ENCODE assay signal across 24 mouse cellular contexts in the genomic region with DNA sequence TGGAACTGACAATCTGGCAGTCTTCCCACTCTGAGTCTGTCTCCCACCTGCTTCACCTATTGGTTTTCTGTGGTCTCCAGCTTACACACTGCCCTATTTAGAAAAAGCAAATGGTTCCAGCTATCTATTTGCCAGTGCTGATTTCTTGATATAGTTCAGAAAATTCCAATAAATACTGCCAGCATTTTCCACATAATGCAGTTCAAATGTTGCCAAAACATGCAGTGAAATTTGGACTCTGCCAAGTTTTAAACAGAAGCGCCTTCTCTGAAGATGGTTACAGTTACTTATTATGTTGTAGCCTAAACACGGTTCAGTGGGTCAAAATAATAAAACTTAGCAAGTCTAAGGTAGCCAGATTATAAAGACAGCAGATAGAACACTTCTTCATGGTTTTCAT.
DNase-seq lines count a peak whose midpoint lies in the region; ATAC-seq and TF ChIP-seq lines count a peak whose summit lies in the region.
"Had no signal": no experiment of that assay in that cellular context is flagged by ENCODE, and none has a peak within 500 bp of the region (broad histone marks: within the 10 kb centered on the region; RNA-seq: fewer than 3 reads in every experiment).

No protein-coding gene starts in this region.

- no peaks in the 10 kb centered on the region for H3K27me3 ChIP-seq in hindbrain, postnatal 0 days (ENCODE audit: insufficient read depth, low read length)
- H3K27me3 ChIP-seq in hindbrain, embryonic 11.5 days (ENCODE audit: control insufficient read depth, insufficient read depth, low read length): no peaks in the 10 kb centered on the region
- H3K27me3 ChIP-seq in liver, adult 2 months (ENCODE audit: control insufficient read depth, insufficient read depth, low read length): no peaks in the 10 kb centered on the region
- no peaks in the 10 kb centered on the region for H3K27me3 ChIP-seq in liver, embryonic 11.5 days (replicated peaks; ENCODE audit: control insufficient read depth, insufficient read depth, low read length)
- H3K27me3 ChIP-seq: embryonic facial prominence, embryonic 15.5 days; forebrain, embryonic 15.5 days; hindbrain, embryonic 15.5 days; Patski had no signal

- no peak overlapping the region for H3K9ac ChIP-seq in hindbrain, postnatal 0 days (replicated peaks; ENCODE audit: low read length)
- no peak overlapping the region for H3K9ac ChIP-seq in hindbrain, embryonic 11.5 days (ENCODE audit: low read depth, low read length)
- H3K9ac ChIP-seq in liver, adult 2 months (ENCODE audit: low read depth, low read length): no peak overlapping the region
- H3K9ac ChIP-seq in liver, embryonic 11.5 days (ENCODE audit: low read depth, low read length): no peak overlapping the region
- H3K9ac ChIP-seq: embryonic facial prominence, embryonic 15.5 days; forebrain, embryonic 15.5 days; hindbrain, embryonic 15.5 days had no signal

- H3K9me3 ChIP-seq in hindbrain, postnatal 0 days (ENCODE audit: low read length): no peaks in the 10 kb centered on the region
- H3K9me3 ChIP-seq in hindbrain, embryonic 11.5 days (ENCODE audit: control insufficient read depth, low read length): no peaks in the 10 kb centered on the region
- H3K9me3 ChIP-seq in liver, embryonic 11.5 days (ENCODE audit: control insufficient read depth, low read length): no peaks in the 10 kb centered on the region
- H3K9me3 ChIP-seq: embryonic facial prominence, embryonic 15.5 days; forebrain, embryonic 10.5 days; forebrain, embryonic 15.5 days; heart, embryonic 10.5 days; hindbrain, embryonic 15.5 days had no signal

- 50% methylated on average over 2 of the region's 2 CpGs for WGBS in hindbrain, postnatal 0 days
- 90% methylated on average over 2 of the region's 2 CpGs for WGBS in hindbrain, embryonic 11.5 days
- WGBS in liver, adult 2 months: 42% methylated on average over 2 of the region's 2 CpGs
- 73% methylated on average over 2 of the region's 2 CpGs for WGBS in liver, embryonic 11.5 days

- no peaks in the 10 kb centered on the region for H3K79me2 ChIP-seq in liver, adult 2 months (ENCODE audit: control insufficient read depth, insufficient read depth, low read length)

- TF ChIP-seq CTCF in hindbrain, postnatal 0 days (IDR thresholded peaks at IDR 0.05; ENCODE audit: low read depth): no peak
- no peak for TF ChIP-seq CTCF in liver, adult 2 months (IDR thresholded peaks at IDR 0.05; ENCODE audit: low read depth, low read length)

- no peaks in the 10 kb centered on the region for H3K36me3 ChIP-seq in hindbrain, postnatal 0 days (ENCODE audit: insufficient read depth, low read length)
- no peaks in the 10 kb centered on the region for H3K36me3 ChIP-seq in hindbrain, embryonic 11.5 days (ENCODE audit: control insufficient read depth, insufficient read depth, low read length)
- no peaks in the 10 kb centered on the region for H3K36me3 ChIP-seq in liver, adult 2 months (ENCODE audit: control insufficient read depth, insufficient read depth, low read length)
- H3K36me3 ChIP-seq in liver, embryonic 11.5 days (ENCODE audit: control insufficient read depth, insufficient read depth, low read length): no peaks in the 10 kb centered on the region
- H3K36me3 ChIP-seq: embryonic facial prominence, embryonic 15.5 days; forebrain, embryonic 10.5 days; forebrain, embryonic 15.5 days; G1E; heart, embryonic 10.5 days; hindbrain, embryonic 15.5 days had no signal

- no peak for ATAC-seq in hindbrain, postnatal 0 days
- ATAC-seq in hindbrain, embryonic 11.5 days (ENCODE audit: low FRiP score): no peak
- ATAC-seq in liver, embryonic 11.5 days (replicated peaks; ENCODE audit: low FRiP score): no peak
- ATAC-seq: activated CD4-positive, CD25-positive, alpha-beta regulatory T cell, adult 4 months; CD4-positive, CD25-positive, alpha-beta regulatory T cell, adult 4 months; forebrain, embryonic 15.5 days; Patski had no signal

- TF ChIP-seq POLR2A in liver, adult 2 months (IDR thresholded peaks at IDR 0.05; ENCODE audit: extremely low read depth, insufficient read depth, low read length): no peak

- no peak overlapping the region for H3K27ac ChIP-seq in hindbrain, postnatal 0 days
- no peak overlapping the region for H3K27ac ChIP-seq in hindbrain, embryonic 11.5 days (ENCODE audit: low read depth, low read length)
- H3K27ac ChIP-seq in liver, adult 2 months (replicated peaks; ENCODE audit: insufficient read depth, low read depth, low read length): no peak overlapping the region
- H3K27ac ChIP-seq in liver, embryonic 11.5 days (ENCODE audit: low read depth, low read length): no peak overlapping the region
- H3K27ac ChIP-seq: embryonic facial prominence, embryonic 15.5 days; forebrain, embryonic 10.5 days; forebrain, embryonic 15.5 days; heart, embryonic 10.5 days; hindbrain, embryonic 15.5 days had no signal

- no peak overlapping the region for H3K4me2 ChIP-seq in hindbrain, postnatal 0 days (ENCODE audit: low read depth, low read length)
- no peak overlapping the region for H3K4me2 ChIP-seq in hindbrain, embryonic 11.5 days (replicated peaks; ENCODE audit: low read depth, low read length)
- no peak overlapping the region for H3K4me2 ChIP-seq in liver, embryonic 11.5 days
- H3K4me2 ChIP-seq: embryonic facial prominence, embryonic 15.5 days; forebrain, embryonic 15.5 days; hindbrain, embryonic 15.5 days had no signal

- DNase-seq in cerebellum, postnatal 10 days: peak; percentile 25 to 29
- no peak for DNase-seq in cerebellum, adult 11 months
- DNase-seq in hindbrain, postnatal 0 days (ENCODE audit: low spot score): peak; percentile 43
- DNase-seq in hindbrain, embryonic 11.5 days (ENCODE audit: low spot score): no peak
- peak; percentile 12 for DNase-seq in liver, adult 2 months (ENCODE audit: extremely low read depth, low read depth, low spot score)
- no peak for DNase-seq in liver, embryonic 11.5 days (ENCODE audit: low spot score)
- no peak for DNase-seq in right cerebral cortex, postnatal 25 days
- DNase-seq: adrenal gland, postnatal 14 days; B cell, adult 2 months; cerebellum, adult 8-10 months; cerebellum, postnatal 25 days; gastrocnemius, postnatal 10 days; heart, adult 18-20 months; heart, postnatal 10 days had no signal

- H3K4me1 ChIP-seq in hindbrain, postnatal 0 days (ENCODE audit: insufficient read depth, low read length): no peaks in the 10 kb centered on the region
- no peaks in the 10 kb centered on the region for H3K4me1 ChIP-seq in hindbrain, embryonic 11.5 days (replicated peaks; ENCODE audit: control insufficient read depth, insufficient read depth, low read length)
- no peaks in the 10 kb centered on the region for H3K4me1 ChIP-seq in liver, adult 2 months (ENCODE audit: control insufficient read depth, insufficient read depth, low read length)
- no peaks in the 10 kb centered on the region for H3K4me1 ChIP-seq in liver, embryonic 11.5 days (replicated peaks; ENCODE audit: control insufficient read depth, insufficient read depth, low read length)
- H3K4me1 ChIP-seq: embryonic facial prominence, embryonic 15.5 days; forebrain, embryonic 10.5 days; forebrain, embryonic 15.5 days; heart, embryonic 10.5 days; hindbrain, embryonic 15.5 days had no signal

- no peak overlapping the region for H3K4me3 ChIP-seq in hindbrain, postnatal 0 days (ENCODE audit: low read length)
- H3K4me3 ChIP-seq in hindbrain, embryonic 11.5 days (ENCODE audit: low read depth, low read length): no peak overlapping the region
- no peak overlapping the region for H3K4me3 ChIP-seq in liver, adult 2 months (ENCODE audit: insufficient read depth, low read depth, low read length)
- no peak overlapping the region for H3K4me3 ChIP-seq in liver, embryonic 11.5 days (ENCODE audit: low read depth, low read length)
- H3K4me3 ChIP-seq: embryonic facial prominence, embryonic 15.5 days; erythroblast, embryonic 14.5 days; forebrain, embryonic 10.5 days; forebrain, embryonic 15.5 days; heart, embryonic 10.5 days; hindbrain, embryonic 15.5 days had no signal

Comparison
In these comparisons a context has a peak if more than half of its experiments do, and no peak if none do; other contexts are left out.
1. DNase-seq: peak in cerebellum, postnatal 10 days (2 of 2), hindbrain, postnatal 0 days (single experiment) and liver, adult 2 months (single experiment); none in cerebellum, adult 11 months (single experiment), hindbrain, embryonic 11.5 days (single experiment), liver, embryonic 11.5 days (single experiment) and right cerebral cortex, postnatal 25 days (single experiment).